In the genomic region with DNA sequence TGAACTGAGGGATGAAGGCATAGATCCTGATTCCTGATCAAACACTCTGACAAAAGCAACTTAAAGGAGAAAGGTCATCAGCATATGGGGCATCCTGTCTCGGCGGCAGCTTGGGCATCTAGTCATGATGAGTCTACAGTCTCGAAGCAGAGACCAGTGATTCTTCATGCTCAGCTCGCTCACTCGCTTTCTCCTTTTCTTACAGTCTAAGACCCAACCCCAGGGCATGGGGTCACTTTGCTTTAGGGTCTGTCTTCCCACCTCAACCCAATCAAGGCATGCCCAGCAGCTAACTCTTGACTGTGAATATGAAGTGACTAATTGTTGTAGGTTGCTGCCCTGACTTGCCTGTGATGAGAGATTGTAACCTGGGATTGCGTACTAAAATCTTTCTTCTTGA, we compare ENCODE assay signal across 26 mouse cellular contexts.
"Had no signal": no experiment of that assay in that cellular context is flagged by ENCODE, and none has a peak within 500 bp of the region (broad histone marks: within the 10 kb centered on the region; RNA-seq: fewer than 3 reads in every experiment).

No protein-coding gene starts in this region.

- H3K36me3 ChIP-seq: heart, embryonic 13.5 days; heart, embryonic 15.5 days; hindbrain, embryonic 13.5 days; hindbrain, embryonic 15.5 days; intestine, embryonic 15.5 days; kidney, embryonic 15.5 days; limb, embryonic 12.5 days; liver, embryonic 12.5 days had no signal

- H3K27me3 ChIP-seq: heart, embryonic 13.5 days; heart, embryonic 15.5 days; hindbrain, embryonic 13.5 days; hindbrain, embryonic 15.5 days; intestine, embryonic 15.5 days; kidney, embryonic 15.5 days; limb, embryonic 12.5 days; liver, embryonic 12.5 days had no signal

- H3K9ac ChIP-seq: heart, embryonic 13.5 days; heart, embryonic 15.5 days; hindbrain, embryonic 13.5 days; hindbrain, embryonic 15.5 days; intestine, embryonic 15.5 days; kidney, embryonic 15.5 days; limb, embryonic 12.5 days; liver, embryonic 12.5 days; liver, embryonic 14.5 days had no signal

- DNase-seq: gastrocnemius, postnatal 14 days; gastrocnemius, postnatal 36 days; heart, adult 18-20 months; heart, postnatal 14 days; heart, postnatal 36 days; kidney, adult 11 months; kidney, adult 2 months; kidney, adult 9 months; kidney, postnatal 14 days; kidney, postnatal 36 days; layer of hippocampus, adult 9-11 months; layer of hippocampus, postnatal 36 days; left cerebral cortex, postnatal 4 days; liver had no signal

- H3K4me2 ChIP-seq: heart, embryonic 11.5 days; heart, embryonic 13.5 days; heart, embryonic 15.5 days; hindbrain, embryonic 13.5 days; hindbrain, embryonic 15.5 days; intestine, embryonic 15.5 days; kidney, embryonic 15.5 days; limb, embryonic 12.5 days; liver, embryonic 12.5 days had no signal

- H3K27ac ChIP-seq: heart, embryonic 13.5 days; heart, embryonic 15.5 days; hindbrain, embryonic 13.5 days; hindbrain, embryonic 15.5 days; hindbrain, postnatal 0 days; intestine, embryonic 15.5 days; kidney, embryonic 15.5 days; kidney, postnatal 0 days; limb, embryonic 12.5 days; liver, embryonic 12.5 days; liver, embryonic 14.5 days had no signal

- ATAC-seq: hindbrain, postnatal 0 days; intestine, embryonic 15.5 days; liver, embryonic 12.5 days had no signal

- H3K4me3 ChIP-seq: heart, embryonic 13.5 days; heart, embryonic 15.5 days; hindbrain, embryonic 13.5 days; hindbrain, embryonic 15.5 days; intestine, embryonic 15.5 days; kidney, embryonic 15.5 days; limb, embryonic 12.5 days; liver, embryonic 12.5 days had no signal

- H3K9me3 ChIP-seq: heart, embryonic 13.5 days; heart, embryonic 15.5 days; hindbrain, embryonic 13.5 days; hindbrain, embryonic 15.5 days; intestine, embryonic 15.5 days; kidney, embryonic 15.5 days; limb, embryonic 12.5 days; liver, embryonic 12.5 days had no signal
